Mouse (Mus musculus) cerebellum, adult 11 months (tissue): ENCODE measurements around the gene Ino80b.
A peak's percentile ranks its signal among the peaks of the same experiment; 100 is the strongest.
"Not testable (repeated sequence)": the region's sequence is repeated elsewhere in the genome, so short reads cannot be mapped to it uniquely, and the experiment has no call there.

ENCODE experiments used
- DNase-seq: peaks from one replicate; pipeline ENCODE4 v3.0.0; 2022

Ino80b gene

DNA sequence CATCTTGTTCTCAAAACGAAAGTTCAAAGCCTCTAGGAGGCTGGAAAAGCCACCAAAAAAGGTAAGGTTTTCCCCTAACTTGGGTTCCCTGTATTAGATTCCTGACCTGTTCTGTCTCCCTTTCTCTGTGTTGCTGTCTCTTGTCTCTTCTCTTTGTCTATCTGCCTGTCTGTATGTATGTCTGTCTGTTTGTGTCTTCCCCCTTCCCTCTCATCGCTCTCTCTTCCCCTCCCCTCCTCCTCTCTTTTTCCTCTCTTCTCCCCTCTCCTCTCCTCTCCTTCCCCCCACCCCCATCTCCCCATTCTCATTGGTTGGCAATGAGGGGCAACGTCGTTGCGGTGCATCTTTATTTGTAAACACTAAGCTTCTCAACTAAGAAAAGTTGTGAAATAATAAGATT, at the start of gene Ino80b:
Ino80b (minus strand) TSS at position 101 of the 400 bp plus-strand sequence.
- DNase-seq: no peak

DNA sequence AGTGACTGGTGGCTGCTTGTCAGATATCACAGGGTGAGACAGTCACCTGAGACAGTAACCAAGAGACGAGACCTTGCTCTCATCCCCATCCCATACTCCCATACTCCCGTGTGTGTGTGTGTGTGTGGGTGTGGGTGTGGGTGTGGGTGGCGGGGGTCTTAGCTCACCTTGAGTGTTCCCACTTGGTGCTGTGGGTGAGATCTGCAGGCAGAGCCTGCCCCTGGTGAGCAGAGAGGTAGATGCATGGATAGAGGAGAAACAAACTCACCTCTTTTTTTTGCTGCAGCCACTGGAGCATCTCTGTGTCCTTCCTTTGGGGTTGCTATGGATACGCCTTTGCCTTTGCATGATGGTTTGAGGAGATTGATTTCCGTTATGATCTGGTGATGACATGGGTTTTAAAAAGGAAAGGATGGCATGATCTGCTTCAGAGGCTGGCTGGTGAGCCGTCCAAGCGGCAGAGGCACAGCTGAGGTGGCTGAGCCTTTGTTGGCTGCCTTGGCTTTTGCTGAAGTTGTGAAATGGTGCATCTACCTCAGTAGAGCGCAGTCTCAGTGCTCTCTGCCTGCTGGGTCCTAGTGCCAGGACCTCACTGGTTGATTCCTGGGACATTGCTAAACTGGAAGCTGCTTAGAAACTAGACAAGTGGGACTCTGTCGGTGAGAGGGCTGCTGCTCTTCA, 47.1 kb upstream of the Ino80b start:
- DNase-seq: no peak

DNA sequence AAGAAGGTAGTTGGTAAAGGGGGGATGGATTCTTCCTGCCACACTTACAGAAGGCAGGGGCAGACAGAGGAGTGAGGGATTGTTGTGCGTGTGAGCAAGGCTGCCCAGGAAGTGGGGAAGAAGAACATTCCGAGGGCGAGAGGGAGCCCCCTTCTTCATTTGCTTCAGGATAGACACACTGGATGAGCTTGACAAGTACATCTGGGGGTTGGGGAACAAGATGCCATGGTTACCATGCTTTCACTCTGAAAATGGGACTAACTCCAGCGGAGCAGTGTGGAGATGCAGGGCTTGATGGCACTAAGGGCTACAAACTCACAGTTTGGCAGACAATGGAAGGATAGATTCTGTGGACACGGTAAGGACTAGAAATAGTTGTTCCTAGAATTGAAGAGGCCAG, 45.8 kb upstream of the Ino80b start:
- DNase-seq: no peak

DNA sequence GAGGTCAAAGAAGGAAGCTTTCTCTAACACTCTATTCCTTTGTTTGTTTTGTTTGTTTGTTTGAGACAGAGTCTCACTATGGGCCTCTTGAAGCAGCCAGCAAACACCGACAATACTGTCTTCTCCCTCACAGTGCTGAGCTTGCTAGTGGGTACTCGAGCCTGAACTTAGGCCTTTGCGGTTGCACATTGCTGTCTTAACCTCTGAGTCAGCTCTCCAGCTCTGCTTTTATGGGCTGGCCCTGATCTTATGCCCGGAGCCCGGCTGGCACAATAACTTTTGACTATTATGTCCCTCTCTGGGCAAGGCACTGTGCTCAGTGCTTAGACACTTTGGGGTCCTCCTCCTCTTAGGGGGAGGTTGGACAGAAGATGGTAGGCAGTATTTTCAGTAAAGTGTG, 44.6 kb upstream of the Ino80b start:
- DNase-seq: no peak

DNA sequence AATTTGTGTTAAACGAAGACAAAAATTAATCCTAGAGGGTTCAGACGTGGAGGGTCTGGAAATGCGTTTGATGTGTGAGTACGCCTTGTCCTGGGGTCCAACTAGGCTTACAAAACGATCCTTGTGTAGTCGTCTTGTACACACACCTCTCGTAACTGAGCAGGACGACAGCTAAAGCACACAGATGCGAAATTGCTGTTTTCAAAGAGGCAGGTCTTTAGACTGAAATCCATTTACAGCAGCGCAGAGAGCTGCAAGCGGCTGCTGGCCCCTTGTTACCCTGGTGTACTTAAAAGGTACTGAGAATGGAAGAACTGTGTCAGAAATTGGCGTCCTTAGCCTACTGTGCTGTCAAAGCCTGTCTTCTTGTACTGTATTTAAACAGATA, 41.0 kb upstream of the Ino80b start:
- no peak for DNase-seq

DNA sequence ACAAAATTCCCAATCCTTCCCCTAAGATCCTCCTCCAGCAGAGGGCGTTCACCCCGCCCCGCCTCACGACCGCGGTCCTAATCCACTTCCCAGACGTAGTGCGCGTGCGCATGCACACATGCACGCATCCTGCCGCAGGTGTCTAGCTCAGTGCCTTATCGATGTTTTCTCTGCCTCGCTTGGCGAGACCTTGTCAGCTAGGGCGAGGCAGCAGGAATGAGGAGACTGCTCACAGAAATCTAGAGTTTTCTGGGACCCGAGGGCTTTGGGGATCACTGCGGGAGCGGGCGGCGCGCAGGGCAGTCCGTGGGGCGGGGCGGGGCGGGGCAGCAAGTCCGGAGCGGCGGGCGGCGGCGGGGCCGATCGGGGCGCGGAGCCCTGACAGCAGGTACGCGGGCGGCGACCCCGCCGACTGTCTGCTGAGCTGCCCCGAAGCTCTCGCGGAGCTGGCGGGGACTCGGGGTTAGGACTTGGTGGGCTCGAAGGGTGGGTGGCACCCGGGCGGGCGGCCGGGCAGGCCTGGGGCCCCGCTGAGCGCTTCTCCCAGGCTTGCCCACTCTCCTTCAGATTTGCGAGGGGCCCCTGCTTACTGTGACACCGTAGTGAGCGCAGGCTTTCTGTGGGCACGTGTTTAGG, 40.5 kb upstream of the Ino80b start, which contains the start of gene Dctn1:
Dctn1 (plus strand) TSS at position 314 of the 636 bp plus-strand sequence.
- DNase-seq: peak; percentile 95

DNA sequence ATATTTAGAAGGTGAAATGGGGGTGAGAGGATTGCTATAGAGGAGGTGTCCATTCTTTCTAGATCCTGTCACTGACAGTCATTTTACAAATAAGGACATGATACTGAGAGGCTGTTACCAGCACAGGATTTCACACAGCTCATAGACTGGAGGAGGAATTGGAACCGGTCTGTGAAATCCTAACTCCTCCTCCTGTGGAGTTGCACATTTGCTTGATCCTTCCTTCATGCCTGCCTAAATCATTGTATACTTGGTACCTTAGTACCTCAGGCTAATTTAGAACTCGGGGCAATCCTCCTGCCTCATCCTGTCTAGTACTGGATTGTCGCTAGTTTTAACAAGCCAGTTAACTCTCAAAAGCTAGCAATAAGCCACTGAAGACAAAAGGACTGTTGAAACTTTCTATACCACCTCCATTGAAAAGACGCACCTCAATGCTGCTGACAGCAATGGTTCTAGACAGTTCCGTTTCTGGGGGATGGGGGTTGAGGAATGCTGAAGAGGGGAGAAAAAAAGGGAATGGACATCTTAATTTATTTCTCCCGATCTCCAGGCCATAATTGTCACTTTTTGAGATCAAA, 39.9 kb upstream of the Ino80b start:
- no peak for DNase-seq

DNA sequence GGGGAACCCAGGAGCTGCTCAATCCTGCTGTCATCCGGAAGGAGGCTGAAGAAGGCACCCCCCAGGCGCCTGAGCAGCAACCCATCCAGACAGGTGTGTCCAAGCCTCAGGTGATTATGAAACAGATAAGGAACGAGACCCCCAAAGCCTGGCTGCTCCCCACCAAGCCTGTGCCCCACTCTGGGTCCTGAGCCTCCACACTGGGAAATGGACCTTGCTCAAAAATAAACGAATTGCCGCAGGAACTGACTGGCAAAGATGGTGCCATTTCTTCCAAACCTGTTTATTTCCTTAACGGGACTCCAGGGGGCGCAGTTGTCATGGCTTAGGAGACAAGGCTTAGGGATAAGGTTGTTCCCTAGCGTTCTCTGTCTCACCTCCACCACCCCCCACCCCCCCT, 37.5 kb upstream of the Ino80b start:
- DNase-seq: peak; percentile 78

DNA sequence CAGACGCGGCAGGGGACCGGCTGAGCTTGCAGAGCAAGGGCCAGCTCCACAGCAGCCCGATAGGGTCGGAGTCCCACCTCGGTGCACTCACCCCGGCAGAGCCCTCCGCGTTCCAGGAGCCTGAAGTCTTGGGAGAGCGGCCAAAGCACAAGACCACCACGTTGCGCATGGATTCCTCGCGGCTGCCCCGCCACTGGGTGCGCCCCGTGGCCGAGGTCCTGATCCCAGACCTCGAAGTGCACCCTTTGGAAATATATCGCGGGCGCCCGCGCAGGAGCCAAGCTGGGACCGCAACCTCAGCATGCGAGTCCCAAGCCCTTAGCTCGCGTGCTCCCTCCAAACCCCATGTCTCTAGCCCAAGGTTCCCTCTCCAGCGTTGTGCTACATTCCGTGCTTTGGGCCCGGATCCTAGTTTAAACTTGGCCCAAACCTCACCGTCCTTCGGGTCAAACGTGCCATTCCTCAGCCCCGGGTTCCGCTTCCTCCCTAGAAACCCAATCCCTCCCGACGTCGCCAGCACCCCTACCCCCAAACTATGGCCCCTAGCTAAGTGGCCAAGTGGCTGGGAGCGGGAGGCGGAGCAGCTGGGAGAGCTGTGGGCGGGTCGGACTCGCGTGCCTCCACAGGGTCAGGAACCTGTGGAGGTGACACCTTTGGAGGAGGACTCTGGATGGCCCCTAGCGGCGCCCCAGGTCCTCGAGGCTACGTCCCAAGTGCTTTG, 36.9 kb upstream of the Ino80b start:
- DNase-seq: peak; percentile 53

DNA sequence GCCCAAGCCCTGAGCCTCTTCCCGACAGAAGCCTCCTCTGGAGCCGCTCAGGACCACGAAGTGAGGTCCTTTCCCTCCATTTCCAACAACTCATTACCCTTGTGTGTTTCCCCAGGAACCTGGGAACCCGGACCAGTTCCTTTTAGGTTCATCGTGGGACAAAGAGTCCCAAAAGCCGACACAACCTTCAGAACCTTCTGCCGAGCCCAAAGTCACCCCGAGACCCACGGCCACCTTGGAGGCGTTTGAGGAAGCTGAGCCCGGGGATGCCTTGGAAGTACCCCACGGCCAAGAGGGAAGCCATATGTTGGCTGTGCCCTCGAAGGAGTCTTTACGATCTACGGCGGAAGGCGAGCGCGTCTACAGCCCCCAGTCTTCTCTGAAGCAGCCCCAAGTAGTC, 36.2 kb upstream of the Ino80b start:
- no peak for DNase-seq

DNA sequence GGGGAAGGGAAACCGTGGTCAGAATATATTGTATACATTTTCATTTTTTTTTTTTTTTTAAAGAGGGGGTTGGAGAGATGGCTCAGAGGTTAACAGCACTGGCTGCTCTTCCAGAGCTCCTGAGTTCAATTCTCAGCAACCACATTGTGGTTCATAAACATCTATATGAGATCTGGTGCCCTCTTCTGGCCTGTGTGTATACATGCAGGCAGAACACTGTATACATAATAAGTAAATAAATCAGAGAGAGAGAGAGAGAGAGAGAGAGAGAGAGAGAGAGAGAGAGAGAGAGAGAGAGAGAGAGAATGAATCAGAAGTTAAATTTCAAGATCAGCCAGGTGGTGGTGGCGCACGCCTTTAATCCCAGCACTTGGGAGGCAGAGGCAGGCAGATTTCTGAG, 34.2 kb upstream of the Ino80b start:
- DNase-seq: not testable (repeated sequence)

DNA sequence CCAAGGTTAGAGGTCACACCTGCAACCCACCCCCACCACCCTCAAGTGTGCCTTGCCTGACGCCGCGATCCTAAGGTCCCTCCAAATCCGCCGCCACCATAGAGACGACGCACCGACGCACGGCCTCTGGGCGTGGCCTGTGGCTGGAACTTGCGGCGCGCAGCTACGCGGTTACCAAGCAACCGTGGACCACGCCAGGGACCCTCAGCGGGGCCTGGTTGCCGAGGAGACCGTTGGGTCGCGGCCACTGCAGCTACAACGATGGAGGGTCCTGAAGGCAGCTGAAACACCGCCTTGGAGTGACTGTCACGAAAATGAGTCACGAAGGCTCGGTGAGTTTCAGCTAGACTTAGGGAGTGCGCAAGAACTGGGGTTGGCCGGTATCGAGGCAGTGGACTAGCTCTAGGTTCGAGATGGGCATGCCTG, 31.0 kb upstream of the Ino80b start, which contains the start of the genes Wdr54 and 1700003E16Rik:
Wdr54 (minus strand) TSS at position 139 of the 426 bp plus-strand sequence.
1700003E16Rik (plus strand) TSS at position 146 of the 426 bp plus-strand sequence.
- peak; percentile 61 for DNase-seq

DNA sequence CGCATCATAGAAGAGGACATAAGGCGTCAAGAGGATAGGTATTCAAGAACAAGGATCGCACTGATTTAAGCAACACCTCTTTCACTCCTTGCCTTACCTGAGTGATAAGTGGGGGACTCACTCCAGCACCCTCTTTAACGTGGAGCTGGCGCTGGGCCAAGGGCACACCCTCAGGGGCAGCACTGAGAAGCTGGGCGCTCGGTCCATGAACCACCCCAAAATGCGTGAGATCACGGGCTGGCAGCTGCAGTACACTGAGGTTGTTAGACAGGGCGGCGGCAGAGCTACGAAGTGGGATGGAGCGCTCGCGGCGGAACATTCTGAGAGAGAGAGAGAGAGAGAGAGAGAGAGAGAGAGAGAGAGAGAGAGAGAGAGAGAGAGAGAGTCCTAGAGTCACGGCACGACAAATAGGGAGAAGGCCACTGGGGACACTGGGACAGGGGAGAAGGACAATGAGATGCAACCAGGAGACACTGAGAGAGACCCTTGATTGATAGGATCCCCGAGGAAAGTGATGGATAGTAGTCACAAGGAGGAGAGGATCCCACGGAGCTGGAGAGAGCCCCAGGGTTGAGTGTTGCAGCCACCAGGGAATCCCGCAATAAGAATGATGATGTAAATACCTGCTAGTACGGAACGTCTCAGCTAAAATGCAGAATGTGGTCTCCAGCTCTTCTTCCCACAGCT, 30.5 kb upstream of the Ino80b start:
- DNase-seq: no peak

DNA sequence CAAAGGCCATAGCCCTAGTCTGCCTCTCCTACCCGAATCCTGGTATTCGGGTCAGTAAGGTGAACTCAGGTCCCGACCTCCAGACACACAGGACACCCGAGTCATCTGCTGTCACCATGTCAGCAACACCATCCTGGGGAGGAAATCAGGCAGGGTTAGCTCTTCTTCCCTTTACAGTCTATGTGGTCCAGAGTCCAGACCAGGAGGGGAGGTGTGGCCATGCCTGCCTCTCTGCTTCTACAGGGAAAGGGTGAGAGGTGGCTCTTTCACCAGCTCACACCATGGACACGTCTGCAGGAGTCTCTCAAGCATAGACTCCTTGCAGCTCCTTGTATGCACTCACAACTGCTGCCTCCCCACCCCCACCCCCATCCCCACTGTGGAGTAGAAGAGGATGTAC, 28.3 kb upstream of the Ino80b start:
- DNase-seq: no peak

DNA sequence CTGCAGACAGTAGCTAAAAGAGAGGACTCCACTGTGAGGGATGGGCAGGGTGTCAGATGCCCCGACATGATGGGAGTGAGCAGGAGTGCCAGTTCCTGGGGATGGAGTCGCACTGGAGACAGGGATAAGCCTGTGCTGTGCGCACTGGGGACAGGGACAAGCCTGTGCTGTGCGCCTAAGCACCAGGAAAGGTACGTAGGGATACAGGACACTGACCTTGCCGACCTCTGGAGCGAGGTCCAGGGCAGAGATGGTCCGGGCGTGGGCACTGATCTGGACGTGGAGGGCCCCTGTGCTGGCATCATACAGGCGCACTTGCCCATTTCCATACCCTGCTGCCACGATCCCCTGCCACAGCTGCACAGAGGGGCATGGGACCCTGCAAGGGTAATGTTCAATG, 27.8 kb upstream of the Ino80b start:
- DNase-seq: no peak

DNA sequence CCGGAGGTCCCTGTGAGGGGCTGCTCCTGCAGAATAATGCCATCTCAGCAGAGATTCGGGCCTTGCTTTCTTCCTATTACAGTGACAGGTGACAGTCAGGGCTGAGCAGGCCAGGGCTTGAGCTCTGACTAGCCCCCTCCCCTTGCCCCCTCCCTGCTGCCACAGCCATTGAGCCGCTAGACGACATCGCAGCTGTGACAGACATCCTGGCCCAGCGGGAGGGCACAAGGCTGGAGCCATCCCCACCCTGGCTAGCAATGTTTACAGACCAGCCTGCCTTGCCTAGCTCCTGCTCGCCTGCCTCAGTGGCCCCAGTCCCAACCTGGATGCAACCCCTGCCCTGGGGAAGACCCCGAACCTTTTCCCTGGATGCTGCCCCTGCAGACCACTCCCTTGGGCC, 26.5 kb upstream of the Ino80b start:
- no peak for DNase-seq

DNA sequence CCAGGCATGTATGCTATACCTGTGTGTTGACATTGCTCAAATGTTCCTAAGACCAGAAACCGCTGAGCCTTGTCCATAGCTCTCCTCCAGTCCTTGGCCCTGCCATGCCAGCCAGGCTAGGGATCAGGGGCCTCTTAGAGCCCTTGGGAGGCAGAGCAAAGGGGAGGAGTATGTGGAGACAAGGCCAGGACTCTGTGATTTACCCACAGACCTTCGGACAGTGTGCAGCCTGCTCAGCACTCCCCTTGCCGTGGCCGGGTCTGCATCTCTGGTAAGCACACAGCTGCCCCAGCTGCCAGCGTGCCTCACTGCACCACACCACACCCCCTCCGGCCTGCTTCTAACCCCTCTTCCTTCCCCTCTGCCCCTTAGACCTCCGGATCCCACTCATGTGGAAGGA, 22.0 kb upstream of the Ino80b start:
- no peak for DNase-seq

DNA sequence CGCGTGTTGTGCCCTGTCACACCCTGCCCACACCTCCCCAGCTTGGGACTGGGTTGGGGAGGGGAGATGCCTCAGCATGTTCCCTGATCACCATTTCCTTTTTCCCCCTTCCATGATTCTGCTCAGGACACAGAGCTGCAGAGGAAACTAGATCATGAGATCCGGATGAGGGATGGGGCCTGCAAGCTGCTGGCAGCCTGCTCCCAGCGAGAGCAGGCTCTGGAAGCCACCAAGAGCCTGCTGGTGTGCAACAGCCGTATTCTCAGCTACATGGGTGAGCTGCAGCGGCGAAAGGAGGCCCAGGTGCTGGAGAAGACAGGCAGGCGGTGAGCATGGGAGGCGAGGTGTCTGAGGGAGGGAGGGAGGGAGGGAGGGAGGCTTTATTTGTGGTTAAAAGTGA, 20.6 kb upstream of the Ino80b start:
- no peak for DNase-seq

DNA sequence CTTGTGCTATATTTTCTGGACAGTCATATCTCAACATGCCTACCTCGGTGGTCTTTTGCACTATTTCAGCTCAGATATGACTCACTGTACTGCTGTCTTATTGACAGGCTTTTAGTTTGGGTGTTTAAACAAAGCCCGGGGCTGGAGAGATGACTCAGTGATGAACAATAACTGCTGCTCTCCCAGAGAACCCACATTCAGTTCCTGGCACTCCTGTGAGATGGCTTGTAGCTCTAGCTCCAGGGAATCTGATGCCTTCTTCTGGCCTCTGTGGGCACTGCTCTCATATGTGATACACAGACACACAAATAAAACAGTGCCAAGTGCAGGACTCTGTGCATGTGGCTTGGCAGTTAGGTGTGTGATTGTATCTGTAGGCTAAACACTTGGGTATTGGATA, 20.0 kb upstream of the Ino80b start:
- no peak for DNase-seq

DNA sequence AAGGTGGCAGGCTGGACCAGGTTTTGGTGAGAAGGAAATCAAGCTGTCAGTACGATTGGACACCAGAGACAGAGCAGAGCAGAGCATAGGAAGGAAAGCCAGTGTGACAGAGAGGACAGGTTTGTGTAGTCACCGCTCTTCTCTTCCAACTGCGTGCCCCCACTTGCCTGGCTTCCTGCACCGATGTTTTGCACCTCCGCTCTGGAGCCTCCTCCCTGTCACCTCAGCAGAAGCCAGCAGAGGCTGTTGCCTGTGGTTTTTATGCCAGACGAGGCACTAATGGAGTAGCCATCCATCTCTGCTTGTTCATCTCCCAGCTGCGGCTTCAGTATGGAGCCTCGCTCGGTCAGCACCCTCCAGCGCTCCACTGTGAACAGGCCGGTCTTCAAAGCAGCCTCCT, 17.7 kb upstream of the Ino80b start:
- DNase-seq: no peak

DNA sequence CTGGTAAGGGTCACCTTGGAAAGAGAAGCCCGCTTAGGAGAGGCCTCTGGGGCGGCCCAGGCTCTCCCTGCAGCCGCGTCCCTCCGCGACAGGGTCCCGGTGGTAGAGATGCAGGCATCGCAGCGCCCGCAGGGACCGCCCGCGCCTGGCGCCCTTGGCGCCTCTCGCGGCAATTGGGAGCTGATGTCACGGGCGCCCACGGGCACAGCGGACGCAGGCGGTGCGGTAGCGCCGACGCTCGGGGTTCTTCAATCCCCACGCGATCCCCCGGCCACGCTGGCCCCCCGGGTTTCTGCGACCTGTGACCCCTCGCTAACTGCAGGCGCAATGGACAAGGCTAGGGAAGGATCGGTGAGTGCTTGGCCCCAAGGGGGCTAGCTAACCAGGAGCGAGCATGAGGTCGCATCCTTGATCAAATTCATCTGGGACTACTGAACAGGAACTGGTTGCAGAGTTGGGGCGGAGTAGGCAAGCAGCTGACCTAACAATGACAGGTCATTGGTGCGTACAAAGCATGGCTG, 17.0 kb upstream of the Ino80b start:
- no peak for DNase-seq

DNA sequence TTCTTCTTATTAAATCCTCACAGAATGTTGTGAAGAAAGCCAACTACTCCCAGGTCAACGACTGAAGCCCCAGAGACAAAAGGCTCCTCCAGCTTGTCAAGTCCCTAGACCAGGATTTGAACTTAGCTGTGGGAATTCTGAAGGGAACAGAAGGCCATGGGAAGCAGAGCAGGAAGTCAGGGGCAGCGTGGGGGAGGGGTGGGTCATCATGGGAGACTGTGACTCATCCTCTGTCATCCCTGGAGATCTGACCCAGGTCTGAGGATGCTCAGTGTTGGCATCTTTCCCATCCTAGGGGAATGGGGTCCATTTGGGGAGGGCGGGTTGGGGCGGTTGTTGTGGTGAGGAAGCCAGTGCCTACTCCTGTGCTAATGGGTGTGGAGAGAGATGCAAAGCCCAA, 16.4 kb upstream of the Ino80b start:
- DNase-seq: no peak

DNA sequence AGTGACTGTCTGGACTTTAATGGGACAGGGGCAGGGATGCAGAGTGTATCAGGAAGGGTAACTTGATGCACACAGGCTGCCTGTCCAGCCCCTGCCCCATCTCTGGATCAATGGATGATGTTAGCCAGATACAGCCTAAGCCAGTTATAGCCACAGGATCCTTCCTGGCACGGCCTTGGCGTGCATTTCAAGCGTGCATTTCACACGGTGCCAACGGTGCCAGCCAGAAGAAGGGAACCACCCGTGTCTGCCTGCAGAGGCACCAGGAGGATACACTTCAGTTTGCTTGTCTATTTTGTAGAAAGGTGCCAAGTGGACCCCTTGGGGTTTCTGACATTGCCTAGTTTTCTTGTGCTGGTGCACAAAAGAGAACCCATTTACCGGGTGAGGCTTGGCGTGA, 14.8 kb upstream of the Ino80b start:
- DNase-seq: no peak
